Mouse (Mus musculus) cerebellum, adult 9-10 months (tissue): Measurements from ENCODE around the gene Pigr.

ENCODE experiments used
- DNase-seq: peaks from one replicate; pipeline ENCODE4 v3.0.0; 2022

The Pigr gene

GRCm38 (mm10) chr1:130877889-130878614, 51.6 kb downstream of the Pigr start:
- no peak for DNase-seq

DNA sequence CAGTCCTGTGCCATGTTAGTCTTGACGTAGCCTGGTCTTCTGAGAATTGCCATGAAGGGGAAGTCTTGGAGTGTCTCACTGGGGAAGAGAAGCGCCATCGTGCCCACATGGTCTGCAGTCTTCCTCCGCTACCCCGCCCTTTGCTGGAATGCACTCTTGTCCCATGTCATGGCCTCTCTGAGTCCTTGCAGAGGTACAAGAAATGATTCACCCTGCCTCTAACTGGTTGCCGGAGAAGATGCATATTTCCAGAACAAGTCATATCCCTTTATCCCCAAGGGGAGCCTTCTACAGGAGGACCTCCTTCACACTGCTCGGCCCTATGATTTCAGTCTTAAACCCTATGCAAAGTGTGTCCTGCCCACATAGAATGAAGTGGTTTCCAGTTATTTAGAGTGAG, 53.4 kb downstream of the Pigr start:
- DNase-seq = no peak

GRCm38 (mm10) chr1:130883146-130883545, 56.7 kb downstream of the Pigr start:
- DNase-seq = no peak

GRCm38 (mm10) chr1:130887354-130887753, 60.9 kb downstream of the Pigr start, which contains the start of gene Il24:
TSS of gene Il24 (minus strand) at chr1:130887454.
- no peak for DNase-seq

GRCm38 (mm10) chr1:130892446-130892845, 66.0 kb downstream of the Pigr start:
- DNase-seq = no peak

DNA sequence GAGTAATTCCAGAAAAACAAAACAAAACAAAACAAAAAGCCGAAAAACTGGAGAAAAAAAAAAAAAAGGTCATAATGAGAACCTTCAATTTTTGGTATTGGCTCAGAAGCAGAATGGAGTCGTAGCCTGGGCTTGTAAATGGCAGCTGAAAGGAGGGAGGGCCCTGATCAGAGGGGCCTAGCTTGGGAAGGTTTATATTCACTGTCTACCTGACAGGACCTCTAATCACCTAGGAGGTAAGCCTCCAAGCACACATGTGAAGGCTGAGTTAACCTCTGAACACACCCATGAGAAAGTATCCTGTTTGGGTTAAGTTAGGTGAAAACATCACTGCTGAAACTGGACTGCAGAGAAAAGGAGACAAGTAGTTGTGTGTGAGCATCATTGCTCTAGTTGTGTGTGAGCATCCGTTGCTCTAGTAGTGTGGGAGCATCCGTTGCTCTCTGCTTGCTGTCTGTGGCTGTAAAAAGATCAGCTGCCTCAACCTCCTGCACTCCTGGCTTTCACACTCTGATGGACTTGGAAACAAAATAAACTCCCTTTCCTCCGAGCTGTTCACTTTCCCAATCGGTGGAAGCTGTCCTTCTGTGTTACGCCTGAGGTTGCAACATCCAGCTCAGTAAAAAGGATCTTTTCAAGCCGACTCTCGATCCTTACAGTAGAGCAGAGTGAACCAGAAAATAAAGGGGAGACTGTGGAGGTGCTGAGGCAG, 67.0 kb downstream of the Pigr start:
- no peak for DNase-seq

- DNase-seq = no peak
Measured at GRCm38 (mm10) chr1:130894468-130894867, 68.0 kb downstream of the Pigr start.
